Mouse (Mus musculus) forebrain, embryonic 14.5 days (tissue): ENCODE results near the gene Cd59b. TPM values are rescaled to one million over a fixed set of nuclear protein-coding genes. Genes with fewer than 3 reads are reported as not detected.

Source experiments
- ATAC-seq: fragments of 200-750 bp; cut with Nextera tagmentation; 2 replicates; pipeline ENCODE4 v1.8.0; 2017; ENCODE audit warnings: mild to moderate bottlenecking, moderate library complexity
- DNase-seq: peaks from one replicate; pipeline ENCODE4 v3.0.0-alpha.2; 2015; ENCODE audit warnings: low spot score
- H3K27ac ChIP-seq: fragments of 300-500 bp; sonication (generic); 2 replicates; pipeline ENCODE4 v1.5.1; 2014; ENCODE audit warnings: low read depth, mild to moderate bottlenecking, control low read depth, low read length, moderate library complexity
- H3K27me3 ChIP-seq: fragments of 300-500 bp; sonication (generic); replicated peaks from 2 replicates; pipeline ENCODE4 v1.6.1; 2014; ENCODE audit warnings: low read length, control low read depth, mixed read lengths; ENCODE audit not compliant: control insufficient read depth, insufficient read depth
- H3K36me3 ChIP-seq: fragments of 300-500 bp; sonication (generic); 2 replicates; pipeline ENCODE4 v1.6.1; 2014; ENCODE audit warnings: low read length, control low read depth; ENCODE audit not compliant: control insufficient read depth, insufficient read depth
- H3K4me1 ChIP-seq: fragments of 300-500 bp; sonication (generic); 2 replicates; pipeline ENCODE4 v1.6.1; 2014; ENCODE audit warnings: antibody characterized with exemption, low read length, control low read depth; ENCODE audit not compliant: control insufficient read depth, insufficient read depth
- H3K4me2 ChIP-seq: fragments of 300-500 bp; sonication (generic); 2 replicates; pipeline ENCODE4 v1.6.1; 2014; ENCODE audit warnings: mild to moderate bottlenecking, control low read depth, low read length
- H3K4me3 ChIP-seq: fragments of 300-500 bp; sonication (generic); 2 replicates; pipeline ENCODE4 v1.5.1; 2014; ENCODE audit warnings: low read depth, low read length, control low read depth
- H3K9ac ChIP-seq: fragments of 300-500 bp; sonication (generic); 2 replicates; pipeline ENCODE4 v1.6.1; 2014; ENCODE audit warnings: mild to moderate bottlenecking, low read length, control low read depth, moderate library complexity
- H3K9me3 ChIP-seq: fragments of 300-500 bp; sonication (generic); replicated peaks from 2 replicates; pipeline ENCODE4 v1.6.1; 2016; ENCODE audit warnings: low read length, control low read depth, mixed read lengths; ENCODE audit not compliant: control insufficient read depth
- whole genome bisulfite sequencing: fragments of 180-500 bp; shearing (Covaris S2); extraction: QIAGEN DNeasy Blood & Tissue Kit; methylation state at CpG from one replicate; pipeline ENCODE4 v1.1.7; 2014; 5-methylcytosine and 5-hydroxymethylcytosine counted together
- polyA plus RNA-seq: library from polyadenylated mRNA; unstranded; fragments of >200 nt; fragmentation: Nextera tagmentation; extraction: Ambion mirVana; gene quantifications from 2 replicates; pipeline ENCODE4 v1.2.1, GENCODE M21; 2014

Gene Cd59b
- polyA plus RNA-seq, 1 experiment from 2014 or later: 1.0 TPM

GRCm38 (mm10) chr2:104130165-104130564 is 60.5 kb downstream of the Cd59b start:
- WGBS: 85% methylated on average over 6 of the region's 6 CpGs
- no peaks in the 10 kb centered on the region for H3K4me1 ChIP-seq
- DNase-seq (no peak), ATAC-seq (no peak)
- no peaks in the 10 kb centered on the region for H3K9me3 ChIP-seq
- no peak overlapping the region for H3K9ac ChIP-seq
- H3K27me3 ChIP-seq: no peaks in the 10 kb centered on the region
- no peak overlapping the region for H3K27ac ChIP-seq
- H3K4me2 ChIP-seq: no peak overlapping the region
- H3K36me3 ChIP-seq: no peaks in the 10 kb centered on the region
- no peak overlapping the region for H3K4me3 ChIP-seq

GRCm38 (mm10) chr2:104130969-104131368 is 61.3 kb downstream of the Cd59b start:
- WGBS: 53% methylated on average over 3 of the region's 3 CpGs
- DNase-seq (no peak), ATAC-seq (no peak)
- no peak overlapping the region for H3K4me2 ChIP-seq
- no peak overlapping the region for H3K27ac ChIP-seq
- no peaks in the 10 kb centered on the region for H3K27me3 ChIP-seq
- H3K9ac ChIP-seq: no peak overlapping the region
- H3K9me3 ChIP-seq: no peaks in the 10 kb centered on the region
- no peak overlapping the region for H3K4me3 ChIP-seq
- H3K36me3 ChIP-seq: no peaks in the 10 kb centered on the region
- no peaks in the 10 kb centered on the region for H3K4me1 ChIP-seq

- DNase-seq: no peak
- Histone ChIP-seq H3K27me3 (no peaks in the 10 kb centered on the region), H3K9ac (no peak overlapping the region), H3K27ac (no peak overlapping the region), H3K9me3 (no peaks in the 10 kb centered on the region), H3K4me3 (no peak overlapping the region), H3K4me2 (no peak overlapping the region), H3K36me3 (no peaks in the 10 kb centered on the region), H3K4me1 (no peaks in the 10 kb centered on the region)
- WGBS: 78% methylated on average over 7 of the region's 7 CpGs
- no peak for ATAC-seq
These were observed 62.7 kb downstream of the Cd59b start for GRCm38 (mm10) chr2:104132266-104132859.

GRCm38 (mm10) chr2:104133042-104133810 is 63.6 kb downstream of the Cd59b start:
- ATAC-seq (no peak), DNase-seq (no peak)

GRCm38 (mm10) chr2:104134150-104135056 is 64.8 kb downstream of the Cd59b start:
- Histone ChIP-seq H3K4me1 (no peaks in the 10 kb centered on the region), H3K27me3 (no peaks in the 10 kb centered on the region), H3K27ac (no peak overlapping the region), H3K4me2 (no peak overlapping the region), H3K9ac (no peak overlapping the region), H3K36me3 (no peaks in the 10 kb centered on the region), H3K4me3 (no peak overlapping the region), H3K9me3 (no peaks in the 10 kb centered on the region)
- DNase-seq (peak; percentile 92), ATAC-seq (peak; percentile 89)
- 49% methylated on average over 8 of the region's 8 CpGs for WGBS

More at GRCm38 (mm10) chr2:104133042-104133810, 63.6 kb downstream of the Cd59b start:
- no peaks in the 10 kb centered on the region for H3K36me3 ChIP-seq
- 59% methylated on average over 12 of the region's 12 CpGs for WGBS
- H3K27ac ChIP-seq: no peak overlapping the region
- no peak overlapping the region for H3K9ac ChIP-seq
- H3K4me2 ChIP-seq: no peak overlapping the region
- no peaks in the 10 kb centered on the region for H3K4me1 ChIP-seq
- no peaks in the 10 kb centered on the region for H3K27me3 ChIP-seq
- H3K4me3 ChIP-seq: no peak overlapping the region
- no peaks in the 10 kb centered on the region for H3K9me3 ChIP-seq

- no peak for DNase-seq
- H3K36me3 ChIP-seq: no peaks in the 10 kb centered on the region
- ATAC-seq: no peak
- no peak overlapping the region for H3K27ac ChIP-seq
- 73% methylated on average over 2 of the region's 2 CpGs for WGBS
- H3K4me2 ChIP-seq: no peak overlapping the region
- H3K27me3 ChIP-seq: no peaks in the 10 kb centered on the region
- H3K9ac ChIP-seq: no peak overlapping the region
- no peak overlapping the region for H3K4me3 ChIP-seq
- H3K9me3 ChIP-seq: no peaks in the 10 kb centered on the region
- H3K4me1 ChIP-seq: no peaks in the 10 kb centered on the region
These were observed 66.3 kb downstream of the Cd59b start for GRCm38 (mm10) chr2:104135920-104136319.

Other genes with a start within 250 kb of the Cd59b start
- 30.2 TPM in 2 replicates for gene Lmo2, start 111.9 kb upstream of the Cd59b start, polyA plus RNA-seq
- gene Fbxo3, start 42.1 kb upstream of the Cd59b start, polyA plus RNA-seq: 56.5 and 66.2 TPM in 2 replicates
- 0.67 and 1.8 TPM in 2 replicates for gene 4931422A03Rik, start 41.5 kb upstream of the Cd59b start, polyA plus RNA-seq
- gene Gm10912, start 4.0 kb upstream of the Cd59b start, polyA plus RNA-seq: not detected in 2 replicates
- not detected in 2 replicates for gene Gm10799, start 1.3 kb upstream of the Cd59b start, polyA plus RNA-seq
- 5.7 and 7.3 TPM in 2 replicates for gene Cd59a, start 26.0 kb downstream of the Cd59b start, polyA plus RNA-seq
- gene A930018P22Rik, start 52.9 kb downstream of the Cd59b start, polyA plus RNA-seq: not detected in 2 replicates